Mouse (Mus musculus): Measurements from ENCODE around the gene Hacd2.

Gene Hacd2

DNA sequence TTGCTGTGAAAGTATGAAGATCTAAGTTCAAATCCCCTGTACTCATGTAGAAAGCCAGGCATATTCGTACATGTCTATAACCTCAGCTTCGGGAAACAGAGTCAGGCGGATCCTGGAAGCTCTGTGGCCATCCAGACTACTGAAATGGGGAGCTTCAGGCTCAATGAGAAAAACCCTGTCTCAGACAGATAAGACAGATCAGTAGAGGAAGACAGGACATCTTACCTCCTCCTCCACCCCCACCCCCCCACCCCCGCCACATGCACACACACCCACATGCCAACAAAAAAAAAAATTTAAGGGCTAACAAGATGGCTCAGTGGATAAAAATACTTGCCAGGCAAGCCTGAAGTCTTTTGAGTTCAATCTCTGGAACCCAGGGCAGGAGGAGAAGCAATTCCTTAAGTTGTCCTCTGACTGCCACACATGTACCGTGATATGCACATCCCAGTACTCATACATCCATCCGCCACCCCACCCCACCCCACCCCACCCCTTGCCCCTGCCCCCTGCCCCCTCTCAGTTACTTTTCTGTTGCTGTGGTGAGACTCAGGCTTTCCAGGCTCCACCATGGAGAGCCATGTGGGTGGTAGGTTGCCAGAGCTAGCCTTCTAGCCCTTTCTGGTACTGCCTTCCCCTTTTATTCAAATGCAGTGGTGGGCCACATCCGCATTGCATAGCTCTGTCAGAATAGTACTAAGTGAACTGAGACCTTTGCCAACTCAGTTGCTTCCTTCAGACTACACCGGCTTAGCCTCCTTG is 32.4 kb downstream of the Hacd2 start:
- DNase-seq (ENCODE audit: low spot score in 2 of 2) = no peak

DNA sequence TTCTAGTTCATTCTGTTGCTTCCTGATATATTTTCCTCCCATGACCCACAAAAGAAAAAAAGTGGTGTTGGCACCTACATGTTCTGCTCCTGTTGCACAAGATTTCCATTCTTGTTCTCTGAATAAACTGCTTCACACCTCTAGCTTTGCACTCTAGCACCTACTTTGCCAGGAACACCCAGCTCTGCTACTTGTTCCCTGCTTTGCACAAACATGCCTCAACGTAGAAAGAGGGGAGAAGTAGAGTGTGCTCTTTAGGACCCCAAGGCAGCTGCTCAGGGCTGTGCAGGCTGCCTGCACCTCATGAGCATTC is 32.9 kb downstream of the Hacd2 start:
- DNase-seq (ENCODE audit: low spot score in 2 of 2) = no peak

DNA sequence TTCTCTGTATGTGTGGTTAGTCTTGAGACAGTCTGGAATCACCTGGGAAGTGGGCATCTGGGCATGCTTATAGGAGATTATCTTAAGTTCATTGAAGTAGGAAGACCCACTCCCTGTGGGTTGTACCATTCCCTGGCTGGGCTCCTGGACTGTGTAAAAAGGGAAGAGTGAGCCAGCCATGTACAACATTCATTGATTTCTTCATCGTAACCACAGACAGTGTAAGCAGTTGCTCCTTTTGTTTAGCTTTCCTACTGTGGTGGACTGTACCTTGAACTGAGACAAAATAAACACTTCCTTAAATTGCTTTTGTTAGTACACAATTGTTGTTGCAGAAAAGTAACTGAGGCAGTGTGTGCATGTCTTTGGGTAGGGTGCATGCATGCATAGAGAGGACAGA is 33.6 kb downstream of the Hacd2 start:
- DNase-seq (ENCODE audit: low spot score in 2 of 2) = no peak

DNA sequence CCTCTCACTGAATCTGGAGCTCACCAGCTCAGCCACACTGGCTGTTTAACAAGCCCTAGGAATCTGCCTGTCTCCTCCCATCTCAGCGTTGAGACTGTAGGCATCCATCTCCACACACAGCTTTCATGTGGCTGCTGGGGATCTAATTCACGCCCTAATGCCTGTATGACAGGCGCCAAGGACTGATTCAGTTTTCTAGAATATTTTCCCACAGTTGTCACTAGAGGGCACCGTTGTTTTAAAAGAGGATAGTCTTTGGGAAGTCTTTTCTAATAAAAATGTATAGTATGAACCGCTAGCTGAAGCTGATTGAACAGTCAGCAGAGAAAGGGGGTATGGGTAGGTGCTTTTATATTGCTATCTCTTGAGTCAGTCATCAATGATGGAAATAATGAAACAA is 34.1 kb downstream of the Hacd2 start:
- no peak for DNase-seq (ENCODE audit: low spot score in 2 of 2)

DNA sequence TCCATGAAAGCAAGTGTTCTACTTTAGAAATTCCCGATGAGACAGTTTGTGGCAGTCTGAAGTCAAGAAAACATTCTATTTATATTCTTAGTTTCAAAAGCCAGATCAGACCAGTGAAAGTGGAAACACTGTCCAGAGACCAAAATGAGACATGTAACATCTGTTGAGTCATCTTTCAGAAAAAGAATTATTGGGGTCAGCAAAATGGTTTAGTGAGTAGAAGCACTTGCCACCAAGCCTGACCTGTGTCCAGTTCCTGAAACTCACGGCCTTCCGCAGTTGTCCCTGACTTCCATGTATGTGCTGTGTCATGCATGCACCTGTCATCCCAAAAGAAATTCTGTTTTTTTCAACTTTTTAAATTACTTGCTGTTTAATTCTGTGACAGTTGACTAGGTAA is 34.6 kb downstream of the Hacd2 start:
- DNase-seq (ENCODE audit: low spot score in 2 of 2) = no peak

DNA sequence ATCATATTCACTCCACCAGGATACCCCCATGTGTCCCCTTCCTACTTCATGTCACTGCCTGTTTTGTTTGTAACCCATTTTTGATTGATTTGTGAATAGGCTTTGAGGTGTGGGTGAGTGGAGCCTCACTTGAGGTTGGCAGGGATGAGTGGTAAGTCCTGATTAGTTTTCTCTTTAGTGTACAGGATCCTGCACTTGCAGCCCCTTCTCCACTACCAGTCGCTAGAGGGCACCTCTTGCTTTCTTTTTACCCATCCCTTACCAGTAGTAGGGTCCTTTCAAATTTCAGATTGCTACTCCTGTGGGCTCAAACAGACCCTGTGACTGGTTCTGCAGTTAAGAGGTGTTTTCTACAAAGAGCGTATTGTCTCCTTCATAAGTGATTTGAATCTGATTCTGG is 38.8 kb downstream of the Hacd2 start:
- DNase-seq (ENCODE audit: low spot score in 2 of 2) = no peak

DNA sequence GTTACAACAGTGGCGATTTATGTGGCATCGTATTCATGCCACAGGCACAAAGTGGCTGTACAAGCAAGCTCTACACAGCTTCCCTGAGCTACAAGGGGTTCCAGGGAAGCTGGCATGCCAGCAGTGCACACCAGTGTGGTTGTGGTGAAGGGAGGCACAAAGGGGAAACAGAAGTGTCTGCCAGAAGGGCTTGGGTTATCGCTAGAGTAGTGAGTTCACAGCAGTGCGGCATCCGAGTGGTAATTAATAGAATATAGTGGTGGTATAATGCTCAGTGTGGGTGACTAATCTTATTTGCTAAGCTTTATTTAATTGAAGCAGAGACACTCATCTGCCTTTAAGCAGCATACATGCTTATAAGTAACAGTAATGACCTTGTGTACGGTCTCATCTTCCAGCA is 43.5 kb downstream of the Hacd2 start:
- DNase-seq (ENCODE audit: low spot score in 2 of 2) = no peak

DNA sequence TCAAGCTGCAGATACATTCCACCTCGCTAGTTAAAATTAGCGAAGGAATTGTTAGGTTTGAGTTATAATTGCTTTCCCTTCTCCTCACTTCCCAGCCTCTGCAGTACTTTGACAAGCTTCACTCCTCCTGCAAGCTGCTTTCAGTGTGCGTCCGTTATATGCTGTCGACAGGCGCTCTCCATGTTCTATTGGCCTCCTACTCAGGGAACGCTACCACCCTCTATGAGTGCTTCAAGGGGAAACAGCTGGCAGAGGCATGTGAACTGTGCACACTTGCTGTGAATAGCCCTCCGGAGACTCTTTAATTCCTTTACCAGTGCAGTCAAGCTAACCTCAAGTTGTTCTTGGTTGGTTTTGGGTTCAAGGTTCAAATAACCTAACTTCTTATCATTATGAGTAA is 44.9 kb downstream of the Hacd2 start:
- no peak for DNase-seq (ENCODE audit: low spot score in 2 of 2)

DNA sequence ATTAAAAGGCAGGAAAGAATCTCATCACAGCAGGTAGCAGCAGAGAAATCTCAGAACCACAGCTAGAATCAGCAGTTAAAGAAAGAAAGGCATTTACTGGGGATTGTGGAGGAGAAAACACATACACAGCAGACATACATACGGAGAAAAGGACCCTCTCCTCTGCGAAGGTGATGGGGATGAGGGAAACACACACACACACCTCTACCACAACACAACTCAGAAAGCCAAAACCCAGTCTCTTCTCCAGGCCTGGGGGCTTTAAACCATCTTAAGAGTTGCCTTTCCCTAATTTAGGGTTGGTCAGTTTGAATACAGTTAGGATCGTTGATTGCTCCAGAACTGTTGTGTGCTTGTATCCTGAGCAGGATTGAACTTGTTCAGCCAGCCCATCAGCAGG is 45.4 kb downstream of the Hacd2 start:
- DNase-seq (ENCODE audit: low spot score in 2 of 2) = no peak

DNA sequence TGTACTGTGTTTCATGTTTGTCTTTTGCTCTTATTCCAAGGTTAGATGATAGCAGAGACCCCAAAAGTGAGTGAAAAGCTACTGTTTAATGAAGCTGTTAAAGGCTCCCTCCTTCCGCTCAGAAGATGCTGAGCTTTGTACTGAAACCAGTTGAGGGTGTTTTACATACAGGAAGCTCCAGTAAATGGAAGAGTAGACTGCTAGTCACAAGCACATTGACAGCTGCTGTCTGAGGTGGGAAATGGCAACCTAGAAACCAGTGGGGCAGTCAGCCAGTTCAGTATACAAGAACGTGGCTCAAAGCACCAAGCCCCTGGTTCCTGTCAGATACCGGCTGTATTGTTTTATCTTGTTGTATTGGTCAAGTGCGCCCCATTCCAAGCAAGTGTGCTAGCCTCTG is 46.7 kb downstream of the Hacd2 start:
- DNase-seq (ENCODE audit: low spot score in 2 of 2) = no peak

DNA sequence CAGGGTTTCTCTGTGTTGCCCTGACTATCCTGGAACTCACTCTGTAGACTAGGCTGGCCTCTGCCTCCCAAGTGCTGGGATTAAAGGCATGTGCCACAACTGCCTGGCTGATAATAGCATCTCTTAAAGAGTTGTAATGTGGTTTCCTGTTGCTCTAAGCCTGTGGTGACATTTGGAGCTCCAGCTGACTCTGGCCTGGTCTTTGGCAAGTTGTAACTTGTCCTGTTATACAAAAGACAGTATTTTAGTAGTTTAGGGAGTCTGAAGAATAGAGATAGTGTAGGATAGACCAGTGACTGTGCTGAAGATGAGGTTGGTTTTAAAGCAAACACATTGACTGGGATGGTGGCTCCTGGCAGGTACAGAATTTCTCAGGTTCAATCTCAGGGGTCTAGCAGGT is 52.2 kb downstream of the Hacd2 start:
- no peak for DNase-seq (ENCODE audit: low spot score in 2 of 2)

DNA sequence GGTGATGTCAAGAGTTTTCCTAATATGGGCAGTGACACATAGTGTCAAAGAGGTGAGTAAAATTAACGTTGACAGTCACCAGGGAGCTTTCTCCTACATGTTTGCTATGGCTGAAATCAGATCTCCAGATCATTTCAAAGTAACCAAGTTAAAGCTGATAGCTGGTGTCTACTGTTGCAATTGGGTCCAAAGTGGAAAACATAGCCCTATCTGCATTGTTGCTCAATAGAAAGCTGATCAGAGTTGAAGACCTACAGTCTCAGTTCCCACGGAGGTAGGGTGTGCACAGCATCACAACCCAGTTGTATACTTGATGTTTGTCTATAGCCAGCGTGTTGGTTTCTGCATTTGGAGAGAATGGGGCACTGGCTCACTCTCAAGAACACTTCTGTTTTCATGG is 53.4 kb downstream of the Hacd2 start:
- DNase-seq (ENCODE audit: low spot score in 2 of 2) = no peak

DNA sequence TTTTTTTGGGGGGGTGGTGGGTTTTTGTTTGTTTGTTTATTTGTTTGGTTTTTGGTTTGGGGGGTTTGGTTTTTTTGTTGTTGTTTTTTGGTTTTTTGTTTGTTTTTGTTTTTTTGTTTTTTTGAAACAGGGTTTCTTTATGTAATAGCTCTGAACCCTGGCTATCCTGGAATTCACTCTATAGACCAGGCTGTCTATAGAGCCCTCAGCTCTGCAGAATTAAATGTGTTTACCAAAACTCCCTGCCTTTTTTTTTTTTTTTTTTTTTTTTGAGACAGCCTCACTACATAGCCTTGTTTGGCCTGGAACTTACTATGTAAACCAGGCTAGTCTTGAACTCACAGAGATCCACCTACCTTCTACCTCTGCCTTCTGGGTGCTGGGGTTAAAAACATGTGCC is 71.3 kb downstream of the Hacd2 start:
- DNase-seq (ENCODE audit: low spot score in 2 of 2) = no peak

DNA sequence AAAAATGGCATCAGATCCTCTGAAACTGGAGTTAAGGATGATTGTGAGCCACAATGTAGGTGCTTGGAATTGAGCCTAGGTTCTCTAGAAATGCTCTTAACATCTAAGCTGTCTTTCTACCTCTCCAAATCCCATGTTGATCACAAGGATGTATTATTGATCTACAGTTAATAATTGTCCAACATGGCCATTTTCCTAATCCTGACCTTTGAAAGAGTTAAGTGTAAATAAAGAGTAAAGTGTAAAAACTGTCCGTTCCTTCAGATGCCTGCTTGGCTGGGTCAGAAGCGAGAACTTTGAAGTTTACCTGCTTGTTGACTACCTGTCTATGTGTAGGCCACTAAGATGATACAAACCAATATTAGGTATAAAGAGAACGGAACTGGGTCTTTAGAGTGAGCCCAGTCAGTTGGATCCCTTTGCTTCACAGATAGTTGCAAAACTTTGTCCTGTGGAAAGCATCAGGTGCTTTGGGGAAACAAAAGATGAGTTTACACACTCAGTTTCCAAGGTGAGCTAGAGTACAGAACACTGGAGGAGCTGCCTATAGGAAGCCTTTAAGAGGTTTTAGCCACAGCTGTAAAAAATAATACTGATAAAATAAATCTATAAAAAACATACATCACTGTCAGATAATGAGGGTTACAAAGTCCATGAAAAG is 75.8 kb downstream of the Hacd2 start:
- no peak for DNase-seq (ENCODE audit: low spot score in 2 of 2)

DNA sequence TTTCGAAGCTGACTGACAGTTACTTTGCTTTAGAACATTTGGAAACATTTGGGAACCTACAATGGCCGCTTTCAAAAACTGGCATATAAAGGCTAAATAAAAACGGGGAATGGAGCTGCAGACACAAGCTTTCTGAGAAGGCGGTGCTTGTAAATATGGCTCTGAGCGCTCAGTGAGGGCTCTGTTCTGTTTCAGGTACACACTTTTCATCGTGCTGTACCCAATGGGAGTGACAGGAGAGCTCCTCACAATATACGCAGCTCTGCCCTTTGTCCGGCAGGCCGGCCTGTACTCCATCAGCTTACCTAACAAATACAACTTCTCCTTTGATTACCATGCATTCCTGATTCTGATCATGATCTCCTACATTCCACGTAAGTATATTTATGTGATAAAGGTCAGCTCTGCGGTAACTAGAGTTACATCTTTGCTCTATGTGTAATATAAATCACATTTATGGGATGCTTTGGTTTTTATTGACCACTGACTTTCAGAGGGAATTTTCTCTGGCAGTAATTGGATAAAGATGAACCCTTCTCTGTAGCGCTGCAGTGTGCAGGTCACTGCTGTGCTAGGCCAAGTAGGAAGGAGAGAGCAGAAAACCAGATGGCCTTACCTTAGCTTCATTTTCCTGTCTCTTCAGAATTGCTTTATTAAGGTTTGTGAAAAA is 79.7 kb downstream of the Hacd2 start:
- no peak for DNase-seq (ENCODE audit: low spot score in 2 of 2)

DNA sequence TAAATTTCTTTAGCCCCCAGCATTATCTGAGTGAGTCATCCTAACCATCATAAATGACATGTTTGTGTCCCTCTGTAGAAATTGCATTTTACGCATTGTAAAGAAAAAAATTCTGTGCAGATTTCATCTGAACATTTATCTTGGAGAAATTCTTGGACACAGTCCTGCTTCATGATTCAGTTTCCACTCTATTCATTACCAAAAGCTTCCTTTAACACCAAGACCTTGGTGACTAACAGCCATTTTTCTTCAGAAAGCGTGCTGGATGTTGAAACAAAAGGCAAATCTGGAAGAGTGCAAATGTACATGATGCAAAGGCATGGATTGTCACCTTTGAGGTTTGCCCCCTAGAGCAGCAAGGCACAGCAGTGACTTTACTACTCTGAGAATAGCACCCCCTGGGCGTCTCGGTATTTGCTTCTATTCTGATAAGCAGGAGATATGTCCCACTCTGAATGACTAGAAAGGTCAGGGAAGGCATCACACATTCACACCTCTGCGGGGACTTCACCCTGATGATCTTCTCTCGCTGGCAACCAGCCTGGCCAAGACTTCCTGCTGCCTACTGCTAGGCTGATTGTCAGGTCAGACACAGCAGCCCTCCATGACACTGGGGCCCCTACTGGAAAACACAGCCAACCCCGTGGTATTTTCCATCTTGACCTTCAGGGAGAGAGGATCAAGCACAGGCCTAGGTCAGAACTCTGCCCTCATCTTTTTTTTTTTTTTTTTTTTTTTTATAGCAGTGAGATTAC is 80.8 kb downstream of the Hacd2 start:
- no peak for DNase-seq (ENCODE audit: low spot score in 2 of 2)

DNA sequence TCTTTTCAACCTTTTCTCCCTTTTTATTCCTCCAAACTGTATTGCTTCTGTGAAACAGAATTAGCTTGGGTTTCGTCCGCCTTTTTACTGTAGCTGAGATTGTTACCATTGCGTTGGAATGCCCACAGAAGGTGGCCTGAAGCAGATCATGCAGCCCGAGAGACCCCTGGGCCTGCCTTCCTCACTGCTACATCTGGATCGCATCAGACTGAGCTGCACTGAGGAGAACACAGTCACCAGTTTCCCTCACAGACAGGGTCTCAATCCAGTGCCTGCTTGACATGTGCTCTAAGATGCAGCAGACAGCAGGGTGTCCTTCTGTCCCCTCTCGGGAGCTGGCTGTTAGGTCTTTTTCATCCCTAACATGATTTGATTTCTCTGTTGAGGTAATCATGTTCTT is 85.8 kb downstream of the Hacd2 start:
- DNase-seq (ENCODE audit: low spot score in 2 of 2) = no peak

DNA sequence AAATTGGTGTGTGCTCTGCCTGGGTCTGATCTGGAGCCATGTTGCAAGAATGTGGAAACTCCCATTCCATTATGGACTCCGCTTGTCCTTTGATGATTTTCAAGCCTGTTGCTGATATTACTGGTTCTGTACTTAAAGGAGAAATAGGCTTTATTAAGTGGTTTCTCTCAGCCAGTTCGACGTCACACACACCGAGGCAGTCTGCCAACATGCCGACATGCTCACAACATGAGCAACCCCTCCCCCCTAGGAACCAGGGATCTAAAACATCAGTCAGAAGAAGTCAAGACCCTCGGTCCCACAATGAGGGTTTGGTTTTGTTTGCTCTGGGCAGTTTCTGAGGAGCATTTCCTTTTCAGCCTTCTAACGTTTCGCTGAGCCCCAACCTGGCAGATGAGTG is 86.9 kb downstream of the Hacd2 start:
- no peak for DNase-seq (ENCODE audit: low spot score in 2 of 2)

DNA sequence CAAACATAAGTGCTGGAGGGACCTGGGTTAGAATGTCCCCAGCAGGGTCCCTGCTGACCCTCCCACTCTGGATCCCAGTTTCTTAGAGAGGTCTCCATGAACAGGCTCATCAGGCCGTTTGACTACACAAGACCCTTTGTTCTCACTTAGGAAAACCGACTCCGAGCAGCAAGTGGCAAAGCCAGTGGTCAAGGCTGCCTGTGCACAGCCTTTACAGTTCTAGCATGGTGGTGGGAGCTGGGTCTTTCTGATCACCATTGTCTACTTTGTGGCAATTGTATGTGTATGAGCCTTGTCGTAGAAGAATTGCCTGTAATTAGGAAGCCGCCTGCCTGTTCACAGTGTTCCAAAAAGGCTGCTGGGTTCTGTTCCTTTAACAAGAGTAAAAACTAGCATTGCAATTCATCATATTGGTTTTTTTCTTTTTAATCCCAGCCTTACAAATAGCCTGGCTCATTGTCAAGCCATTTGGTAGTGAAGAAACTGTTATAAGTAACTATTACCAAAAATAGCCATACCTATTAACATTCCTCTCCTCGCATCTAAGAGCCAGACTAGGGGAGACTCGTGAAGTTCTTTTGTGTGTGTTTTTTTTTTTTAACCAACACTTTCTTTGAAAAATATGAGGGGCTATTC is 87.5 kb downstream of the Hacd2 start:
- no peak for DNase-seq (ENCODE audit: low spot score in 2 of 2)

DNA sequence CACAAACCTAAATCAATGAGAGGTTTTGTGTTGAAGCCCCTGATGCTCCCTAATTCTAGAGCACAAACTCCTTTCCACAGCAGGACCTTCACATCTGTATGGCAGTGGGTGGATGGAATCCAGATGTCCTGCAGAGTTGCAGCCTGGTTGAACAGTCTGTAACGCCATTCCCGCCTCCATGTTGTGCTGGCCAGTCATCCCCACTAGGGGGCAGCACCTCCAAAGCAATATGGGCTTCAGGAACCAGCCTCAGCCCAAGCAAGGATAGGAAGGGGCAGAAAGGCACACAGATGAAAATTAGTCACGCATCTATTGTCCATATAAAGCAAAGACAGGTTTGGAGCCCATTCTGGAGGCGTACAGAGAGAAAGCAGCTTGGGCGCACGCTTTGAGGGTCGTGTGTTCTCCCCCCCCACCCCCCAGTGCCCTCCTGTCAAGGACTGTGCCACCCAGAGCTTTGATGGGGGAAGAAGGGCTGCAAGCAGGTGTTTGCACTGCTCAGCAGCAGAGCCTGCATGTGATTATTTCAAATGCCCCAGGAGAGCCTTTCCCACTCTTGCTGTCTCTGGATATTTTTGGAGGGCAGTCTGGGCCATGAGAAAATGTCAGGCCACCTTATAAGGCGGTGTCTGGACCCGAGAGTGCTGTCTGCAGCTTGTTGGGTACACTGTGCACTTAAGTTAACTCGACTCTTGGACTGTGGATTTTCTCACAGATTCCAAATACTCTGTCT is 88.3 kb downstream of the Hacd2 start:
- DNase-seq (ENCODE audit: low spot score in 2 of 2) = peak; percentile 68 to 74

DNA sequence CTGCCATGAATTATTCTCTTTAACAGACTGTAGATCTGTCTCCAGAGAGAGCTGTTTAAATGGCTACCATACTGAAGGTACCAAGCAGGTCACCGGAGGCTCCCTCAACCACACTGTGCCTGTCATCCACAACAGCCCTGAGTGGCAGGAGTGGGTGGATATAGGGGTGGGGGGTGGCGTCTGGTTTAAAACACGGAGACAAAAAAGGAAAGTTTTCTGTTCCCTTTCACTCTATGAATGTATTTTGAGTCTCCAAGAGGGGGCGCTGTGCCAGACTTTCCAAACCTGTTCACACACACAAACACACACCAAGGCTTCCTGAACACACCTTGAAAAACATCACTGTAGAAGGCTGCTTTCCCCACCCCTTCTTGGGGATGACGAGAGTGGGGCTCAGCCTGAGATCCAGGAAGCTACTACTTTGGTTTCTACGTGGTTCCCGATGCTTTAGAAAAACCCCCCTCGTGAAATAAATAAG is 89.0 kb downstream of the Hacd2 start:
- no peak for DNase-seq (ENCODE audit: low spot score in 2 of 2)

Measured in urinary bladder, adult 18-20 months (tissue).